Mouse (Mus musculus): ENCODE data around the gene Fbxw21. TPM values are rescaled to one million over a fixed set of nuclear protein-coding genes. Genes with fewer than 3 reads are reported as not detected.

Fbxw21 gene
- polyA plus RNA-seq, 1 experiment from 2014 or later = not detected

GRCm38 (mm10) chr9:109114871-109115270, 47.0 kb downstream of the Fbxw21 start:
- no peaks in the 10 kb centered on the region for H3K27me3 ChIP-seq (replicated peaks; ENCODE audit: control insufficient read depth, insufficient read depth, low read length)
- 86% methylated on average over 7 of the region's 7 CpGs for WGBS
- no peak overlapping the region; the same call in 1 of the 2 replicates for H3K27ac ChIP-seq (ENCODE audit: low read depth, low read length)
- ATAC-seq = no peak
- no peaks in the 10 kb centered on the region for H3K9me3 ChIP-seq (ENCODE audit: control insufficient read depth)
- no peak for TF ChIP-seq CTCF (IDR thresholded peaks at IDR 0.05; ENCODE audit: low read depth)
- H3K36me3 ChIP-seq (ENCODE audit: control insufficient read depth, insufficient read depth) = peaks cover 28% of the 10 kb centered on the region
- H3K4me1 ChIP-seq (replicated peaks; ENCODE audit: control insufficient read depth, insufficient read depth, low read length) = no peaks in the 10 kb centered on the region
- H3K4me3 ChIP-seq (ENCODE audit: low read depth, low read length) = no peak overlapping the region
- no peak overlapping the region for H3K4me2 ChIP-seq (replicated peaks; ENCODE audit: low read depth)
- no peak overlapping the region for H3K9ac ChIP-seq (ENCODE audit: low read depth, low read length)

DNA sequence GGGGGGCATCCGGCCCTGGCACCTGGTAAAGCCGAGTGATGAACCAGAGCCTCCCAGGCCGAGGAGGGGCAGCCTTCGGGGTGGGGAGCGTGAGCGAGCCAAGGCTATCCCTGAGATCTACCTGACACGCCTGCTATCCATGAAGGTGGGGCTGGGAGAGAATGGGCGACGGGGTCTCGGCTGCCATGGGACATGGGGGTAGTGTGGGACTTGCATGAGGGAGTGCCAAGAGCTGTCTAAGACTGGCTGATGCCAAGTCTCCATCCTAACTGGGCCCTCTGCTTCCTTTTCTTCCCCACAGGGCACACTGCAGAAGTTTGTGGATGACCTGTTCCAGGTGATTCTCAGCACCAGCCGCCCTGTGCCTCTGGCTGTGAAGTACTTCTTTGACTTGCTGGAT, 47.6 kb downstream of the Fbxw21 start:
- Histone ChIP-seq H3K36me3 (ENCODE audit: control insufficient read depth, insufficient read depth) (peaks cover 29% of the 10 kb centered on the region), H3K4me3 (ENCODE audit: low read depth, low read length) (no peak overlapping the region), H3K4me2 (replicated peaks; ENCODE audit: low read depth) (no peak overlapping the region), H3K9ac (ENCODE audit: low read depth, low read length) (no peak overlapping the region), H3K27me3 (replicated peaks; ENCODE audit: control insufficient read depth, insufficient read depth, low read length) (no peaks in the 10 kb centered on the region), H3K4me1 (replicated peaks; ENCODE audit: control insufficient read depth, insufficient read depth, low read length) (no peaks in the 10 kb centered on the region), H3K9me3 (ENCODE audit: control insufficient read depth) (no peaks in the 10 kb centered on the region), H3K27ac (ENCODE audit: low read depth, low read length) (no peak overlapping the region)
- no peak for ATAC-seq
- no peak for TF ChIP-seq CTCF (IDR thresholded peaks at IDR 0.05; ENCODE audit: low read depth)
- 91% methylated on average over 11 of the region's 11 CpGs for WGBS

DNA sequence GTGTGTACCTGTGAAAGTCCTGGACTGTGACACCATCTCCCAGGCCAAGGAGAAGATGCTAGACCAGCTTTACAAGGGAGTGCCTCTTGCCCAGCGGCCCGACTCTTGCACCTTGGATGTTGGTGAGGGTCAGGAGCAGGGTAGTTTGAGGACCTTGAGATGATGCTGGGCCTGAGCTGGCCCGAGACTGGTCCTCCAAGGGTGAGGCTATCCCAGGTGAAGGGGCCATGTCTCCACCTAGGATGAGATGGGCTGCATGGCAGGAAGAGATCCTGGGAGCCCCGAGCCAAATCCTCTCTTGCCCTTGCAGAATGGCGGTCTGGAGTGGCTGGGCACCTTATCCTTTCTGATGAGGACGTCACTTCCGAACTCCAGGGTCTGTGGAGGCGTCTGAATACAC, 48.5 kb downstream of the Fbxw21 start:
- ATAC-seq = no peak
- no peak for TF ChIP-seq CTCF (IDR thresholded peaks at IDR 0.05; ENCODE audit: low read depth)
- Histone ChIP-seq H3K4me1 (replicated peaks; ENCODE audit: control insufficient read depth, insufficient read depth, low read length) (no peaks in the 10 kb centered on the region), H3K4me2 (replicated peaks; ENCODE audit: low read depth) (no peak overlapping the region), H3K27me3 (replicated peaks; ENCODE audit: control insufficient read depth, insufficient read depth, low read length) (no peaks in the 10 kb centered on the region), H3K4me3 (ENCODE audit: low read depth, low read length) (no peak overlapping the region), H3K9me3 (ENCODE audit: control insufficient read depth) (no peaks in the 10 kb centered on the region), H3K27ac (ENCODE audit: low read depth, low read length) (no peak overlapping the region), H3K9ac (ENCODE audit: low read depth, low read length) (no peak overlapping the region), H3K36me3 (ENCODE audit: control insufficient read depth, insufficient read depth) (peaks cover 34% of the 10 kb centered on the region)
- WGBS = 91% methylated on average over 8 of the region's 8 CpGs

GRCm38 (mm10) chr9:109111591-109111990, 50.2 kb downstream of the Fbxw21 start:
- Histone ChIP-seq H3K27me3 (replicated peaks; ENCODE audit: control insufficient read depth, insufficient read depth, low read length) (no peaks in the 10 kb centered on the region), H3K36me3 (ENCODE audit: control insufficient read depth, insufficient read depth) (peaks cover 37% of the 10 kb centered on the region), H3K4me3 (ENCODE audit: low read depth, low read length) (no peak overlapping the region), H3K9me3 (ENCODE audit: control insufficient read depth) (no peaks in the 10 kb centered on the region), H3K27ac (ENCODE audit: low read depth, low read length) (no peak overlapping the region), H3K9ac (ENCODE audit: low read depth, low read length) (no peak overlapping the region), H3K4me1 (replicated peaks; ENCODE audit: control insufficient read depth, insufficient read depth, low read length) (no peaks in the 10 kb centered on the region), H3K4me2 (replicated peaks; ENCODE audit: low read depth) (no peak overlapping the region)
- 92% methylated on average over 9 of the region's 9 CpGs for WGBS
- no peak for ATAC-seq
- no peak for TF ChIP-seq CTCF (IDR thresholded peaks at IDR 0.05; ENCODE audit: low read depth)

- no peak overlapping the region for H3K27ac ChIP-seq (ENCODE audit: low read depth, low read length)
- no peak overlapping the region for H3K4me3 ChIP-seq (ENCODE audit: low read depth, low read length)
- no peak overlapping the region for H3K4me2 ChIP-seq (replicated peaks; ENCODE audit: low read depth)
- H3K36me3 ChIP-seq (ENCODE audit: control insufficient read depth, insufficient read depth) = peaks cover 41% of the 10 kb centered on the region
- H3K27me3 ChIP-seq (replicated peaks; ENCODE audit: control insufficient read depth, insufficient read depth, low read length) = no peaks in the 10 kb centered on the region
- no peak overlapping the region for H3K9ac ChIP-seq (ENCODE audit: low read depth, low read length)
- WGBS = 80% methylated on average over 4 of the region's 4 CpGs
- H3K4me1 ChIP-seq (replicated peaks; ENCODE audit: control insufficient read depth, insufficient read depth, low read length) = no peaks in the 10 kb centered on the region
- no peaks in the 10 kb centered on the region for H3K9me3 ChIP-seq (ENCODE audit: control insufficient read depth)
- no peak for ATAC-seq
- TF ChIP-seq CTCF (IDR thresholded peaks at IDR 0.05; ENCODE audit: low read depth) = no peak
Measured at GRCm38 (mm10) chr9:109111101-109111500, 50.7 kb downstream of the Fbxw21 start.

DNA sequence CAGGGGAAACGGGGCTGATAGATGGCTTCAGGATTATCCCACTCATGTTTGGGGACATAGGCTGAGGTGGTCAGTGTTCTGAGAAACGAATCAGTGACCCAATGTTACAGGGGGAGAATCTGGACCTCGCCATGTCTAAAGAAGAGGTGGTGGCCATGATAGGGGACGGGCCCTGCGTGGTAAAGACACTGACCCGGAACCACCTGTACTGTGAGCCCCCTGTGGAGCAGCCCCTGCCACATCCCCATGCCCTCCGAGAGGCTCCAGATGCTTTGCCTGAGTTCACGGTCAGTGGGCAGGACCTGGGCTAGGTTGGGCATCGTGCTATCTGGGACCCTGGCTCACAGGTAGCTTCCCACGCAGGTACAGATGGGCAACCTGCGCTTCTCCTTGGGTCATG, 51.6 kb downstream of the Fbxw21 start:
- Histone ChIP-seq H3K4me1 (replicated peaks; ENCODE audit: control insufficient read depth, insufficient read depth, low read length) (no peaks in the 10 kb centered on the region), H3K27ac (ENCODE audit: low read depth, low read length) (no peak overlapping the region; the same call in 1 of the 2 replicates), H3K27me3 (replicated peaks; ENCODE audit: control insufficient read depth, insufficient read depth, low read length) (no peaks in the 10 kb centered on the region), H3K4me3 (ENCODE audit: low read depth, low read length) (no peak overlapping the region), H3K36me3 (ENCODE audit: control insufficient read depth, insufficient read depth) (peaks cover 45% of the 10 kb centered on the region), H3K9me3 (ENCODE audit: control insufficient read depth) (no peaks in the 10 kb centered on the region), H3K9ac (ENCODE audit: low read depth, low read length) (no peak overlapping the region), H3K4me2 (replicated peaks; ENCODE audit: low read depth) (no peak overlapping the region)
- no peak for ATAC-seq
- WGBS = 93% methylated on average over 11 of the region's 11 CpGs
- TF ChIP-seq CTCF (IDR thresholded peaks at IDR 0.05; ENCODE audit: low read depth) = no peak

- Histone ChIP-seq H3K27me3 (replicated peaks; ENCODE audit: control insufficient read depth, insufficient read depth, low read length) (no peaks in the 10 kb centered on the region), H3K36me3 (ENCODE audit: control insufficient read depth, insufficient read depth) (peaks cover 36% of the 10 kb centered on the region; the same call in 1 of the 2 replicates), H3K27ac (ENCODE audit: low read depth, low read length) (no peak overlapping the region), H3K4me2 (replicated peaks; ENCODE audit: low read depth) (no peak overlapping the region), H3K4me3 (ENCODE audit: low read depth, low read length) (no peak overlapping the region), H3K4me1 (replicated peaks; ENCODE audit: control insufficient read depth, insufficient read depth, low read length) (no peaks in the 10 kb centered on the region), H3K9me3 (ENCODE audit: control insufficient read depth) (no peaks in the 10 kb centered on the region), H3K9ac (ENCODE audit: low read depth, low read length) (no peak overlapping the region)
- ATAC-seq = no peak
- WGBS = 59% methylated on average over 4 of the region's 6 CpGs
- no peak for TF ChIP-seq CTCF (IDR thresholded peaks at IDR 0.05; ENCODE audit: low read depth)
Measured at GRCm38 (mm10) chr9:109107341-109107740, 54.5 kb downstream of the Fbxw21 start.

Measured in intestine, postnatal 0 days (tissue).